Mouse (Mus musculus): ENCODE results near the gene Pdzk1. TPM values are rescaled to one million over a fixed set of nuclear protein-coding genes. Genes with fewer than 3 reads are reported as not detected.

Pdzk1 gene
- total RNA-seq, 2 experiments from 2014 or later: not detected

DNA sequence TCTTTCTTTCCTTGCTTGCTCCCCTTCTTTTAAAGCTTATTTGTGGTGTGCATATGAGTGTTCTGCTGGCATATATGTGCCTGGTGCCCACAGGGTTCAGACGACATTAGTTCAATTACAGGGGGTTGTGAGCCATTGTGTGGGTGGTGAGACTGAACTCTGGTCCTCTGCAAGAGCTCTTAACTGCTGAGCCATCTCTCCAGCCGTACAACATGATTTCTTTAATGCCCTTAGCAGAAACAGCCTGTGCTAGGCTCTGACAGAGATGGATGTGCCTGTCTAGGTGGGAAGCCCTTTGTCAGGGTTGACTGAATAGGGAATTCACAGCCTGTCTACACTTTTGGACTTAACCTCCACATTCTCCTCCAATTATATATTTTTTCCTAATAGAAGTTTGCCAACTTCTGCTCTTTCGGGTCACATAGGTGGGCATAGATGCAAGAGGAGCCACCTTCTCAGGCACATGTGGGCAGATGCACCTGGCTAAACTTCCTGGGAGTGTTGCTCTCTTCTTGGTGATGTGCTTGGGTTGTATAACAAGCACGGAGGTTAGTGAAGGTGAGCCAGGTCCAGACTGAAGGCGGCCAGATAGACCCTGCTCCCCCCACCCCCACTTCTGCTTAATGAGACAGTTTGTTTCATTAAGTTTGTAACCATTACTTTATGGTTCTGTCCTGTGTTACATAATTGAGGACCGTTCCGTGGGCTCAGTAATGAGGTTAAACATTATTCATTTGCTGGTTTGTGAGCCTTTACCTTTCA, 5.7 kb downstream of the Pdzk1 start:
- intact Hi-C loops (cut with DNase I): no loop called here
- no peak for DNase-seq

- intact Hi-C loops (cut with DNase I): no loop called here
- DNase-seq: no peak
These were observed 7.3 kb downstream of the Pdzk1 start for GRCm38 (mm10) chr3:96836414-96836813.

DNA sequence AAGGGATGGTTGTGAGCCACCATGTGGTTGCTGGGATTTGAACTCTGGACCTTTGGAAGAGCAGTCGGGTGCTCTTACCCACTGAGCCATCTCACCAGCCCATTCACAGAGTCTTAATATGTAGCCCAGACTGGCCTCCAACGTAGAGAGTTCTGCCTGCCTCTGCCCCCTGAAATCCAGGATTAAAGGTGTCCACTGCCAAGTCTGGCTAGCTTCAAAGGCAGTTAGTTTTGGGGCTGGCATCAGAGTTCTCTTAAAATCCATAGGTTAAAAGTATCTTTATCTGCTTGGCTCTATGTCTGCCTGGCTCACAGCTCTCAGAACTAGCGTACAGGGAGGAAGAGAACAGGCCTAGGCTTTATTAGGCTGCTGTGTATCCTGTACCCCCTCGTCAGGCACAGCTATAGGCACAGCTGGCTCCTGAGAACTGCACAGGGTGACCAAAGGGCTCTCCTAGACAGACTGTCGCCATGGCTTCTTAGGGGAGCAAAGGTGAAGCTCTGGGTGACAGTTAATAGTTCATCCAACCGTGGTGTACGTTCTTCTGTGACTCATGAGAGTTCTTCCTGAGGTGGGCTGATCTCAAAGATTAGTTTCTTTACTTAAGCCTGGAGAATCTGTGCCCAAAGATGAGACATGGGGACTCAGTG, 10.0 kb downstream of the Pdzk1 start:
- no peak for DNase-seq
- intact Hi-C loops (cut with DNase I): no loop called here

- intact Hi-C loops (cut with DNase I): no loop called here
- DNase-seq: no peak
These were observed 16.1 kb downstream of the Pdzk1 start for GRCm38 (mm10) chr3:96845191-96845590.

- no peak for DNase-seq
- intact Hi-C loops (cut with DNase I): no loop called here
These were observed 16.7 kb downstream of the Pdzk1 start for GRCm38 (mm10) chr3:96845806-96846205.

DNA sequence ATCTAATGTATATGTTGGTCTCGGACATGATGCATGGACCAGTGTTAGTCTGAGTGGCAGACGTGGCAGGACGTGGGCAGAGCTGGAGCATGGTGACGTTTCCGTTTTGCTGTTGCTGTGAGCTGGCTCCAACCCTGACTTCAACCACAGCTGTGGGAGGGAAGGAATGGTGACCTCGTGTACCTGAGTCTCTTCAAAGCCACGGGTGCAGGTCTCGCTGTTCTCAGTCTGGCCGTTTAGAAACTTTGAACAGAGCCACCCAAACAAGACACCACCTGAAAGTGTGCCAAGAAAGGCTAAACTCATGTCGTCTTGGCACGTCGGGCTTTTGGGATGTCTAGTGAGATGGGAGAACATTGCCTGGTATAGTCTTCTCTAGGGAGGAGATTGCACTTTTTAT, 17.9 kb downstream of the Pdzk1 start:
- DNase-seq: no peak
- intact Hi-C loops (cut with DNase I): no loop called here

DNA sequence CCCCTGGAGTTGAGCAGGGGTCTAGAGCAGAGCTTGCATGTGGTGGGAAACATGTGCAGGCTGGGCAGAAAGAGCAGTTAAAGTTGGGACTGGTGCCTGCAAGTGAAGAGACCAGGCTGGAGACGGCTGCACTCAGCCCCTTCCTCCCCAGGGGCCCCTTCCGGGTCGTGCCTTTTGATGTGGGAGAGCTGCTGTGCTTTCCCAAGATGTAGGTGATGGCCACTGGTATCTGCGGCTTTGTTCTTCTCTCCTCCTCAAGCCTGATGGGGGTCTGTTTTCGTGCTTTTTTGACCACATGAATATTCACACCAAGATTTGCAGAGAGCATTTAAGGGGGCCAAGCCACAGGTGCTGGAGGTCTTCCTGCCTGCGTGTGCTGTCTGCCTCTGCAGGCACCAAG, 18.6 kb downstream of the Pdzk1 start:
- intact Hi-C loops (cut with DNase I): no loop called here
- DNase-seq: no peak

GRCm38 (mm10) chr3:96848470-96848869, 19.4 kb downstream of the Pdzk1 start:
- intact Hi-C loops (cut with DNase I): no loop called here

GRCm38 (mm10) chr3:96849168-96849727, 20.2 kb downstream of the Pdzk1 start:
- intact Hi-C loops (cut with DNase I): no loop called here
- no peak for DNase-seq

More at GRCm38 (mm10) chr3:96848470-96848869, 19.4 kb downstream of the Pdzk1 start:
- DNase-seq: no peak

GRCm38 (mm10) chr3:96852561-96852960, 23.5 kb downstream of the Pdzk1 start:
- DNase-seq: no peak
- intact Hi-C loops (cut with DNase I): no loop called here

- no peak for DNase-seq
- intact Hi-C loops (cut with DNase I): no loop called here
These were observed 25.3 kb downstream of the Pdzk1 start for GRCm38 (mm10) chr3:96854376-96854775.

GRCm38 (mm10) chr3:96855833-96856232, 26.7 kb downstream of the Pdzk1 start:
- intact Hi-C loops (cut with DNase I): no loop called here
- DNase-seq: no peak

GRCm38 (mm10) chr3:96860498-96860897, 31.4 kb downstream of the Pdzk1 start:
- DNase-seq: no peak
- intact Hi-C loops (cut with DNase I): no loop called here

DNA sequence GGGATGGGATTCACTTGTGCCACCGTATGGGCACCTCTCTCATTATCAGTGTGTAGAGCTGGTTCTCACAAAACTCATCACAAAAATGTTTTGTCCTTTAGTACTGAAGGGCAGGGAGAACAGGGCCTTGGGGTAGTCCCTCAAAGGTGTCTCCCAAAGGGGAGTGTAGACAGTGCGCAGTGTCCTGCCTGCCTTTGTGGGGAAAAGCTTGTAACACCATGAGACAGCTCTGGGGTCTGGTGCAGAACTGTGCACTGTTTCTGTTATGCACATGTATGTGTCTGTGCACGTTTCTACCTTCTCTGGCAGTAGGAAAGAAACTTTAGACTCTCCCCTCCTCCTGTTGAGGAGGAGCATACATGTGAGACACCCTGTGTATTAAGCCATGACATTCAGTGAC, 38.8 kb downstream of the Pdzk1 start:
- intact Hi-C loops (cut with DNase I): no loop called here
- no peak for DNase-seq

- no peak for DNase-seq
- intact Hi-C loops (cut with DNase I): no loop called here
These were observed 39.5 kb downstream of the Pdzk1 start for GRCm38 (mm10) chr3:96868566-96868965.

DNA sequence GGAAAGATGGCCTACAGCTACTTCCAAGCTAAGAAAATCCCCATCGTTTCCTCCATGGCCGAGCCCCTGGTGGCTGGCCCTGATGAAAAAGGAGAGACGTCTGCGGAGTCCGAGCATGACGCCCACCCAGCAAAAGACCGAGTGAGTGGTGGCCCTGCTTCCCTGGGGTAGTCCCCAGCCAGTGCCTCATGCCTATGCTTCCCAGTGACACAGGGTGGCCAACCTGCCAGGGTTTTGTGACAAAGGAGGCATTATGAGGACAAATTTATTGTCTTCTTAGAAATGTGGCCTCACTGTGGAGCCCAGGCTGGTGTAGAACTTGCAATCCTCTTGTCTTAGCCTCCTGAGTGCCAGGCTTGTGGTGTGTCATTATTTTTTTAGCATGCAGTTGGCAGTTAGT, 40.0 kb downstream of the Pdzk1 start:
- intact Hi-C loops (cut with DNase I): no loop called here
- DNase-seq: no peak

DNA sequence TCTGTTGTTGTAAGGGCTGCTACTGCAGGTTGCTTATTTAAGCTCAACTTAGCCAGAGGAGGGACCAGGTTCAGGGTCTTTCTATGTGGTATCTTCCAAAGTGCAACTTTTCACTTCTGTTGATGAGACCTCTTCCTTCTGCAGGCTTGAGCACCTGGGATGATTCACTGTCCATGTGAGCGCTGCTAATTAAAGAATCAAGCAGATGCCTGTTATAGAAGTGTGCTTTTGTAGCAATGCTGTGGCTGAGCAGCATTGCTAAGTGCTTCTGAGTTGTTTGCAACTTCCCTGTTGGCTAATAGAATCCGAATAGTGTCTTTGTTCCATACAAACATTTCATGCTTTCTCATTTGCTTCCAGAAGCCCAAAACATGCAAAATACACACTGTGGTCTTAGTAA, 41.2 kb downstream of the Pdzk1 start:
- no peak for DNase-seq
- intact Hi-C loops (cut with DNase I): no loop called here

GRCm38 (mm10) chr3:96871070-96871469, 42.0 kb downstream of the Pdzk1 start:
- intact Hi-C loops (cut with DNase I): no loop called here
- DNase-seq: no peak

DNA sequence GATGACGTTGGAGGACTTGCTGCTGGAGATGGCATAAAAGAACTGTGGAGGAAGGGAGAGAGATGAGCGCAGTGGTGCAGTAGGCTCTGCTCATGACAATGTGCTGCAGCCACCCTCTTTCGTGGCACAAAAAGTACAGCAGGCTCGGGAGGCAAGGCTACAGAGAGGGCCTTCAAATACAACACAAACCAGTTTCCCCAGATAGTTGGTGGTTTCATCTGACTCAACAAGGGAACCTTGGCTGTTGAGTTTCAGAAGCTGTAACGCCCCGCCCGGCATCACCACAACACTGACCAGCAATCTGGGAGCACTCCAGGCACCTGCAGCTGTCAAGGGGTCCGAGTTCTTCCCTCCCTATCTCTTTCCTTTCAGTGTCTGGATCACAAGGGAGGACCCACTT, 43.4 kb downstream of the Pdzk1 start:
- intact Hi-C loops (cut with DNase I): no loop called here
- DNase-seq: no peak

DNA sequence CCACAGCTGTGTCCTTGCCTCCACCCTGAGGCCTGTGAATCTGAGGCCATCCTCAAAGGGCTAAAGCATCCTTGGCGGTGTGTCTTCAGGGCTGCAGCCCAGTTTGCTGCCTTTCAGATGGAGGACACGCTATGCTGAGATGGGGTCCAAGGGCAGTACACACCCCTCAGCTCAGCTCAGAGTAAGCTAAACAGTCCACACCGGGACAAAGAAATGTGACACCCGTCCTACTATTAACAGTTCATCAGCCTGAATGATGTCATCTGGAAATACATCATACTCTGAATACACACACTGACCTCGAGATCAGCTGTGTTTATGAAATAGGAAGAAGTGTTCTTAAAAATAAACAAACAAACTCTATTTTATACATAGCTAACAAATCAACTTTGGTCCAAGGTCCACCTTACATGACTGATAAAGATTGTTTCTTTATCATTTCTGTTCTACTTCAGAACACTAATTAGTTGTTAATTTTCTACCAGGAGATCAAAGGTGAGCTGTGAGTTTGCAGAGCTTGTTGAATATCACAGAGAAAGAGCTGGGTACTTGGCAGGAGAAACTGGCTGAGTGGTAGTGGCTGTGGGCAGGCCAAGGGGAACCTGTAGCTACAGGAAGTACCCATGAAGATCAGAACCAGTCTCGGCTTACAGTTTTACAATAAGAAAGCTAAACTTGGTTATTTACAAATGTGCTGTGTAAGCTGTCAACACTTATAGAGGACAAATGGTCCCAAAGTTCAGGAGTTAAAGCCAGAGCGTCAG, 45.9 kb downstream of the Pdzk1 start:
- no peak for DNase-seq
- intact Hi-C loops (cut with DNase I): no loop called here

DNA sequence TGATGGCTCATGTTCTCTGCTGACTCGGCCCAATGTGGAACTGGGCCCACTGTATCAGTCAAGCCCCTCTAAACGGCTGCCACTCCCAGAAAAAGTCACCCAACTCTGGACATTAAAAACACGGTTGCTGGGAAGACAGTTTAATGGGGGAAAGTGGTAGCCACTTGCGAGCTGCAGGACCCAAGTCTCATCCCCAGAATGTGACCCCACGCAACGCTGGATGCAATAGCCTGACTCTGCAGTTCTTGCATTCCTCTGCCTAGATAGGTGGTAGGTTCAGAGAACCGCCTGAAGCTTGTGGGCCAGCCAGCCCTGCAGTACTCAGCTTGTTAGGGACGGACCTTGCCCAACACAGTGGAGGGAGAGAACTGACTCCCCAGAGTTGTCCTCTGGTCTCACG, 50.5 kb downstream of the Pdzk1 start:
- intact Hi-C loops (cut with DNase I): no loop called here
- no peak for DNase-seq
